Mouse (Mus musculus) lung, adult 2 months (tissue): ENCODE results near the gene Tap1.

ENCODE experiments used
- CTCF ChIP-seq: fragments of 200-500 bp; IDR thresholded peaks from 2 replicates; pipeline ENCODE4 v1.5.1; 2011; ENCODE audit warnings: mild to moderate bottlenecking, low read length, control low read depth; ENCODE audit not compliant: insufficient read depth
- POLR2A ChIP-seq: fragments of 200-500 bp; IDR thresholded peaks from 2 replicates; pipeline ENCODE4 v1.6.1; 2011; ENCODE audit warnings: low read depth, mild to moderate bottlenecking, control low read depth, low read length, borderline replicate concordance; ENCODE audit errors: extremely low read depth

- TF ChIP-seq POLR2A (no peak), CTCF (no peak)
Measured at GRCm38 (mm10) chr17:34155534-34155933, 31.8 kb upstream of the Tap1 start.
